Mouse (Mus musculus): Measurements from ENCODE around the gene Tnp2.

The Tnp2 gene

DNA sequence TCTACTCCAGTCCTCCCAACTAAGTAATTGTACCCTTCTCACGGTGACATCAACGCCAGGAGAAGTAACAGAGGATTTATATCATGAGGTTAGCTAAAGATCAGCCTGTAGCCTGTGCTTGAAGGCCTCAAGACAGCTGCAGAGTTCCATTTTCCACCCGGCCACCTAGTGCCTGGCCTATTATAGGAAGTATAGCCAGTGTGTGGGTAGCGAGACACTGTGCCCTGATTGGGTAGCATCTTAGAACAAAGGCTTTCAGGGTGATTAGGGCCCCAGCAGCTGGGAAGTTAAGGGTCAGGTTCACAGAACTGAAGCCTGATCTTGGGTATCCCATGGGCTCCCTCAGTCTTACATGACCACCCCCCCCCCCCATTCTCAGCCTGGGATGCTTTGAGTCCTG is 406 bp upstream of the Tnp2 start:
- no peak for DNase-seq (ENCODE audit: low spot score)

DNA sequence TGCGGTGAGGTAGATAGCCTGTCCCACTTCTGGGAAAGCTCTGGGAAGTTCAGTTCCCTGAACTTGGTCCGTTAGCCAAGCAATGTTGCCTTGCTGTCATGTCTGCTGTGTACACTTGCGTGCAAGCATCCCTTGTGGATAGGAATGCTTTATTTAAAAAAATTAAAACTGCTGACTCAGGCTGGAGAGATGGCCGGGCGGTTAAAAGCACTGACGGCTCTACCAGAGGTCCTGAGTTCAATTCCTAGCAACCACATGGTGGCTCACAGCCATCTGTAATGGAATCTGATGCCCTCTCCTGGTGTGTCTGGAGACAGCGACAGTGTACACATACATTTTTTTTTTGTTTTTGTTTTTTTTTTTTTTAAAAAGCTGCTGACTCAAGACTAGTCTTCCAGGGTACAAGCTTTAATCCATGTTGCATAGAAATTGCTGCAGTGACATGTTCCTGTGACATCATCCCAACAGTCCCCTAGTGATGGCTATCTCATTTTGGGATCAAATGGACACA is 857 bp downstream of the Tnp2 start:
- no peak for DNase-seq (ENCODE audit: low spot score)

DNA sequence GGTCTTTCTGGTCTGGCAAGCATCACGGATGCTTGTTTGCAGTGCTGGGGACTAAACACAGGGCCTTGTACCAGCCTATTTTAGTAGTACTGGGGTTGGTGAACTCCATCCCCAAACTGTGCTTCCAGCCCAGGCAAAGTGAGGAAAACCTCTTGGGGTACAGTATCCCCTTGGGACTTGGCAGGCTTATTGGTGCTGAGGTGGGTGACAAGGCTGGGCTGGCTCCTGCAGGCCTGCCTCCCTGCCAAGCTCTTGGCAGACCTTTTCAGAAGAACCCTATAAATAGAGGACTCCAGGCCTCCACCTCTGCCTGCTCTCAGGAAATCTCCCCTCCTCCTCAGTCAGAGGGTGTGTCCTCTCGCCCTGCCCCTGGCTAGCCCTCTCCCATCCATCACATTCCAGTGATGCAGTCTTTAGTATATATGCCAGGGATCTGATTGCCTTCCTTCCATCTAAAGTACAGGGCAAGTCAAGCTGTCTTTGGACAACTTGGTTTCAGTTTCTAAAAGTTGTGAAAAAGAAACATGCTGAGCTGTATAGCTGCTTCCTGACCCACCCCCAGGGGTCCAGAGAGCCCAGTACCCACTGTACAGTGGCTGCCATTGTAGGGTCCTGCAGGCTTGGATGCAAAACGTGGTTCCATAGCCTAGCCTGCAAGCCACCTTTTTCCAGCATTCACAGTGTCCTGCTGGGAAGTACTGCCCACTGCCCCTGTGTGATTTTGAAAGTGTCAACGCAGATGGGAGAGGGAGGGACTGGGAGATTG is 1.5 kb downstream of the Tnp2 start:
- DNase-seq (ENCODE audit: low spot score): no peak

DNA sequence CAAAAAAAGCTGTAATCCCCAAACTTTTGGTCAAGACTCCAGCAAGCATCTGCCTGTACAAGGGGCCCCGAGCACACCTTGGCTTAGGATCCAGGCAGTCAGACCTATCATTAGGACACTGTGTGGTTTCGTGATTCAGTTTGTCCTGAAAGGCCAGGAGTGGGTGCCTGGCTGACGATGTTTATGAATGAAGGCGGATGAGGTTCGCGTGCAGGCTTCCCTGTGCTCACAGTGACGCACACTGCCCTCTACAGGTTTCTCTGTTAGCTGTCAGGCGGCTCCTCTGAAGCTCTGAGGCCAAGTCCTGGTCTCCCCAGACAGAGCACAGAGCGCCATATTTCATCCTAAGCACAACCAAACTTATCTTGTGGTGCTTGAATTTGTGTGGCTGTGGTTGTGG is 2.2 kb downstream of the Tnp2 start:
- DNase-seq (ENCODE audit: low spot score): peak; percentile 76

DNA sequence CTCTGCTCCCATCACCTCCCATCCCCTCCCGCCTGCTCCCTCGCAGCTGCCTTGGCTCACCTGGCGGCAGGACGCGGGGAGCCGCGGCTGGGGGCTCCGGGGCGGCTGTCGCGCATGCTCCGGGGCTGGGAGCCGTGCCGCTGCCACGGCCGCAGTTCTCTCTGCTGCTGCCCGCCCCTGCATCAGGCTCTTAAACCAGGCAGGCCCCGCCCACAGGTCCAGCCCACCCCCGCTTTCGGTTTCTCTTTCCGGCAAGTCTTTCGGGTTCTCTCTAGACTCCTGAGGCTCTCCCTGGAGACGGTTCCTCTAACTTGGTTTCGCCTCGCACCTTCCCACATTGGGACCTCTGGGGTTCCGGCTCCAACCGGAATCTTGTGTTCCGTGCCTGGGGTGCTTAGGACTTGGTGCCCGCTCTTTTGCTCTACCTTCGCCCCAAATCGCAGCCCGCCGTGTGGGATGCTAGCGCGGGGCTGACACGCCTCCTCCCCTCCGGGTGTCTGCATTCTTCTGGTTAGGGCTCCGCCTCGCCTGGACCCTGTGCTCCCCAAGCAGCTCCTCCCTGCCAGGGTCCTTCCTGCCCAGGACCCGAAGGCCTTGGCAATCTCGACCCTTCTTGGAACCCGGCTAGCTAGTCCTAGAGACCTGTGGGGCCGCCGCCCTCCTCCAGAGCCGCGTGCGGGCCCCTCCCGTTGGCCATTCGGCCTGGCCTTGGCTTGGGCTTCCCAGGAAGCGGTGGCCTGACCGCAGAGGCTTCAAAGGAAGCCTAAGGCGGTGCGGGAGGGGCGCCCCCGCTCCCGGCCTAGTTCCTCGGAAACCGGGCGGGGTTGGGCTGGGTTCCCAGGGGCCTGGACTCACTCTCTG is 2.9 kb downstream of the Tnp2 start, which contains the start of gene Socs1:
TSS of gene Socs1 (minus strand) at position 166 of the 861 bp plus-strand sequence.
- peak; percentile 87 for DNase-seq (ENCODE audit: low spot score)

- DNase-seq (ENCODE audit: low spot score): peak; percentile 83
Observed at GRCm38 (mm10) chr16:10784793-10785370, 3.6 kb downstream of the Tnp2 start.

DNA sequence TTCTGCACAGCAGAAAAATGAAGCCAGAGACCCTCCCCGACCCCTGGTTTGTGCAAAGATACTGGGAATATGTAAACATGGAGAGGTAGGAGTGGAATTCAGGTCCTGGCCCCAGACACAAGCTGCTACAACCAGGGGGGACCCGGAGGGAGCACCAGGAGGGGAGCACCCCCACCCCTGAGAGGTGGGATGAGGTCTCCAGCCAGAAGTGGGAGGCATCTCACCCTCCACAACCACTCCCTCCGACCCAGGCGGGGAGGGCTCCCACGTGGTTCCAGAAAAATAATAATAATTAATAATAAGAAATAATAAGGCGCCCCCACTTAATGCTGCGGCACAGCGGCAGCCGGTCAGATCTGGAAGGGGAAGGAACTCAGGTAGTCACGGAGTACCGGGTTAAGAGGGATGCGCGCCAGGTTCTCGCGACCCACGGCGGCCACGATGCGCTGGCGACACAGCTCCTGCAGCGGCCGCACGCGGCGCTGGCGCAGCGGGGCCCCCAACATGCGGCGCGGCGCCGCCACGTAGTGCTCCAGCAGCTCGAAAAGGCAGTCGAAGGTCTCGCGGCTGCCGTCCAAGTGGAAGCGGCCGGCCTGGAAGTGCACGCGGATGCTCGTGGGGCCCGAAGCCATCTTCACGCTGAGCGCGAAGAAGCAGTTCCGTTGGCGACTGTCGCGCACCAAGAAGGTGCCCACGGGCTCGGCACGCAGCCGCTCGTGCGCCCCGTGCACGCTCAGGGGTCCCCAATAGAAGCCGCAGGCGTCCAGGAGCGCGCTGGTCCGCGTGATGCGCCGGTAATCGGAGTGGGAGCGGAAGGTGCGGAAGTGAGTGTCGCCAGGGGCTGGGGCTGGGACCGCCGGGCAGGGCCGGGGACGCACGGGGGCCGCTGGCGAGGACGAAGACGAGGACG is 4.3 kb downstream of the Tnp2 start:
- no peak for DNase-seq (ENCODE audit: low spot score)

DNA sequence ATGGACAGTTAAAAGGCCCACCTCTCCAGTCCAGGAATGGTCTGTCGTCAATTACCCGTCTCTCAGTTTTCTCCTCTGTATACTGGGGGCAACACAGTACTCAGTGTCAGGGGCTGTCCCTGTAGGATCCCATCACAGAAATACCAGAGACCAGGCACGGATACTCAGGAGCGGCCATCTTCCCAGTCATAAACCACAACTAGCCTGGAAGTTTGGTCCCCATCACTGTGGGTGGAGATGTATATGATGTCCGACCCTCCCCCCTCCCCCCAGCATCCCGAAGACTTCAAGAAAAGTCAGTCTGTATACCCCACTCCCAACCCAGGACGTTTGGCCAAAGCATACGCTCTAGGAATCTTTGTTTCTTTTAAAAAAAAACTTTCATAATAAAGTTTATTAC is 5.0 kb downstream of the Tnp2 start:
- no peak for DNase-seq (ENCODE audit: low spot score)

GRCm38 (mm10) chr16:10783152-10783434 is 5.4 kb downstream of the Tnp2 start:
- no peak for DNase-seq (ENCODE audit: low spot score)

DNA sequence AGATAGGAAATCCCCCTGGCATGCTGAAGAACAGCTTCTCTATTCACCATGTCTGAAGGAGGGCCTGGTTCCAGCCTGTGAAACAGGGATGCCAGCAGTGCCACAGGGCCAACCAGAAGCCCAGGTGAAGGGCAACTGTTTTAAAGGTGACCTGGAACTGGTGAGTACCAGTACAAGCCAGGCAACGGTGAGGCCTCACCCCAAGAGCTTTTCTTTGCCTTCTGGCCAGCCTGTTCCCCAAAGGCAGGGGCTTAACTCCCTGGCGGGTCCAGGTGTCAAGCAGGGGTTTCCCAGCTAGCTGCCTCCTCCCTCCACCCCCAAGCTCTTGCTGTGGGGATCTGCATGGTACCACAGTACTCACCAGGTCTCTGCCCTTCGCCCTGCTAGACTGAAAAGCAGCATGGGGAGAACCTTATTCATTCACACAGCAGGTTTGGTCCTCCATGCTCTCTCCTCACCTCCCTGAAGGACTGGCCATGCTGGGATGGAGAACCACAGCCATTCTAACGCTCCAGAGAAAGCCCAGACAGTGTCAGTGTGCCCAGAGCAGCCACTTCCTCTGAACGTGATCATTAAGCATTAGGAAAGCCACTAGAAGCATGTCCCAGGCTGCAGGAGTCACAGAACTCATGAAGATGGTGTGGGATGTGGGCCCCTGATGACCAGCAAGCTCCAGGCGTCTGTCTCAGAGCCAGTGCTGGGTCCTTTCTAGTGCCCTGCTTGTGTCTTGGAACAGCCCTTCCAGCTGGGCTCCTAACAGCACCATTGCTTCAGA is 5.9 kb downstream of the Tnp2 start:
- DNase-seq (ENCODE audit: low spot score): no peak

DNA sequence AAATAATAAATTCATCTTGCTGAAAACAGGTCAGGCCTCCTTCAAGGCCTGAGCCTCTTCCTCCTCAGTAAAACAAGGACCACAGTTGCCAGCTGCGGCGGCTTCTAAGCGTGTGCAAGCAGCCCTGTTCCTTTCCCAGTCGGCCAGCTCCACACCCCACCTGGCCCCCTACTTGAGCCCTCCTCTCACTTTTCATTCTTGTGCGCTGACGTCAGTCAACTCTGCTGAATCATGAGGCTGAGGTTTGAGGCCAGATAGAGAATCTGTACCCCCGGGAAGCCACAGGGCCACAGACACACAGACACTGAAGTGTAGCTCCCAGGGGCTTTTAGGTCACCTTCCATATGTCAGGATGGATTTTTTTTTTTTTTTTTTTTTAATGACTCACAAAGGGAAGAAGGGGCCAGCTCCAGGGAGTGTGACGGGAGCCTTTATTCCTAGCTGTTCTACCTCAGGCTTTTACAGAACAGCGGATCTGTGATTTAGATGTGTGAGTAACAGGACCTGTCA is 6.5 kb downstream of the Tnp2 start:
- DNase-seq (ENCODE audit: low spot score): no peak

- no peak for DNase-seq (ENCODE audit: low spot score)
Observed at GRCm38 (mm10) chr16:10780631-10781120, 7.8 kb downstream of the Tnp2 start.

- DNase-seq (ENCODE audit: low spot score): no peak
Observed at GRCm38 (mm10) chr16:10777579-10778160, 10.8 kb downstream of the Tnp2 start.

- no peak for DNase-seq (ENCODE audit: low spot score)
Observed at GRCm38 (mm10) chr16:10776322-10776721, 12.1 kb downstream of the Tnp2 start.

DNA sequence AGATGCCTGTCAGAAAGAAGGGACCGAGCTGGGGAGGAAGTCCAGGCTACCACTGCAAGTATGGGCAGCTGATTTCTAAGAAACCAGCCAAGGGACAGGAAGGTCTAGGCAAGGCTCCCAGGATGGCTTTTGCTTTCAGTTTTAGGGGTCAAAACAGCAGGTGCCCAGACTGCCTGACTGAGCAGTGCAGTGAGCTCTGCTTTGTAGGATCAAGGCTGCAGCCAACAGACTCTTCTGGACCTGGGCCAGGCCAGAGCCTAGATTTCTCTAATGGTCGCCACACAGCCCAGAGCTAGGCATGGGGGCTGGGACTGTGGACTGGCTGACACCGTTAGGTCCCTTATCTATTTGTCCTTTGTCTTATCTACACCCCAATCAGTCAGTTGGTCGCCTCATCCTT is 13.7 kb downstream of the Tnp2 start:
- DNase-seq (ENCODE audit: low spot score): no peak

DNA sequence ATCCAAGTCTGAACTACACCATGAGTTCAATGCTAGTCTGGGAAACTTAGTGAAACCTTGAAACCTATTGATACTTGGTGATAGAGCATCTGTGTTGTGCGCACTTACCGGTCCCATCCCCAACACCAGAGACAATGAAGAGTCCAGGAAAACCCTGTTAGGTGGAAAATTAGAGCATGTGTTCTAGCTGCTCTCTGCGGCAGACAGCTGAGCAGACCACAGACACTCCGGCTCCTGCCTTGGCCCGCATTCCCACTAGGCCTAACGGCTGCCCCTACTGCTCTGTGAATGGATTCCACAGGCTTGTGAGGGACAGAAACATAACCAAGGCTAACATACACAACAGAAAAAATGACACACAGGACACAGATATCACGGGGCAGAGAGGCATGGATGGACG is 14.9 kb downstream of the Tnp2 start:
- DNase-seq (ENCODE audit: low spot score): no peak

DNA sequence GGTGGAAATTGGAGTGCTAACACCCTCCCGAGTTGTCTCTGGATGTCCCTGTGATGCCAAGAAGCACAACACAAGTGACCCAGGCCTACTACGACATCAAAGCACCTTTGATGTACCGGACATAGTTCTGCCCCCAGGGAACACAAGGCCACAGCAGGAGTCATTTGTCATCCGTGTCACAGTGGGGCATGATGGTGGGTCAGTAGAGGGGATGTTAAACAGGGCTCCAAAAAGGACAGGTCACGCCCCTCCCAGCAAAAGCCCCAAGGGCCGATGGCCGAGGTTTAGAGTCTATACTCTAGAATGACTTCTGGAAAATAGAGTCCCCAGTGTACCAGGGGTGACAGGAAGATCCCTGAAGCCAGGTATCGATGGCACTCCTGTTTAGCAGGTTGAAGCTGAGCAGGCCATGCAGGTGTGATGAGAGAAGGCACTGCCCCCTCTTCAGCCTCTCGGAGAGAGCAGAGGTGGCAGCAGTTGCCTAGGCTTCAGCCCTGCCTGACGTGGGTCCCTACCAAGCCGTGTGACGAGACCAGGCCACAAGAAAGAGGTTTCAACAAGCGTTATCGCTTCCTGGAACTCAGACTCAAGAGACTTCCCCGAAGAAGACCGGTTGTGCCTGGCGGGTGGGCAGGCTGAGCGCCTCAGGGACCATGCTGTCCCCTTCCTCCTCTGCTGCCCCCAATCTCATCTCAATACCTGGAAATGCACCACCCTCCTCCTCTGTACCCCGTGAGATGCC is 16.5 kb downstream of the Tnp2 start:
- DNase-seq (ENCODE audit: low spot score): no peak

GRCm38 (mm10) chr16:10770531-10771325 is 17.7 kb downstream of the Tnp2 start:
- no peak for DNase-seq (ENCODE audit: low spot score)

GRCm38 (mm10) chr16:10769661-10770060 is 18.8 kb downstream of the Tnp2 start:
- no peak for DNase-seq (ENCODE audit: low spot score)

Data from ovary, adult 18-20 months (tissue).